Mouse (Mus musculus): ENCODE results near the gene Copg1. TPM values are rescaled to one million over a fixed set of nuclear protein-coding genes. Genes with fewer than 3 reads are reported as not detected.
"Not testable (repeated sequence)": the region's sequence is repeated elsewhere in the genome, so short reads cannot be mapped to it uniquely, and the experiment has no call there.

Gene Copg1
- polyA plus RNA-seq, 1 experiment: 21.5 TPM

GRCm38 (mm10) chr6:87923624-87924023 is 36.0 kb downstream of the Copg1 start:
- H3K4me3 ChIP-seq (ENCODE audit: control insufficient read depth, low read depth, low read length): no peak overlapping the region

GRCm38 (mm10) chr6:87935037-87935436 is 47.4 kb downstream of the Copg1 start:
- TF ChIP-seq CTCF (IDR thresholded peaks at IDR 0.05; ENCODE audit: control insufficient read depth, insufficient read depth, insufficient replicate concordance, low read depth, low read length) (no peak), POLR2A (IDR thresholded peaks at IDR 0.05; ENCODE audit: control insufficient read depth, low read depth, low read length) (no peak)
- H3K4me1 ChIP-seq (ENCODE audit: control insufficient read depth, insufficient read depth, low read length): peaks cover 6% of the 10 kb centered on the region
- no peak overlapping the region for H3K27ac ChIP-seq (ENCODE audit: control insufficient read depth, insufficient read depth, low read depth, low read length)
- H3K4me3 ChIP-seq (ENCODE audit: control insufficient read depth, low read depth, low read length): no peak overlapping the region
- H3K36me3 ChIP-seq (ENCODE audit: control insufficient read depth, insufficient read depth, low read length): peaks cover 1% of the 10 kb centered on the region; the same call in 1 of the 2 replicates
- no peaks in the 10 kb centered on the region for H3K27me3 ChIP-seq (ENCODE audit: control insufficient read depth, insufficient read depth, low read length)

More at GRCm38 (mm10) chr6:87923624-87924023, 36.0 kb downstream of the Copg1 start:
- no peak overlapping the region for H3K27ac ChIP-seq (ENCODE audit: control insufficient read depth, insufficient read depth, low read depth, low read length)
- H3K27me3 ChIP-seq (ENCODE audit: control insufficient read depth, insufficient read depth, low read length): no peaks in the 10 kb centered on the region
- no peak for TF ChIP-seq POLR2A (IDR thresholded peaks at IDR 0.05; ENCODE audit: control insufficient read depth, low read depth, low read length)
- TF ChIP-seq CTCF (IDR thresholded peaks at IDR 0.05; ENCODE audit: control insufficient read depth, insufficient read depth, insufficient replicate concordance, low read depth, low read length): no peak
- H3K4me1 ChIP-seq (ENCODE audit: control insufficient read depth, insufficient read depth, low read length): no peaks in the 10 kb centered on the region
- H3K36me3 ChIP-seq (ENCODE audit: control insufficient read depth, insufficient read depth, low read length): no peaks in the 10 kb centered on the region; the same call in 1 of the 2 replicates

GRCm38 (mm10) chr6:87937178-87937788 is 49.7 kb downstream of the Copg1 start:
- H3K27ac ChIP-seq (ENCODE audit: control insufficient read depth, insufficient read depth, low read depth, low read length): no peak overlapping the region
- H3K4me3 ChIP-seq (ENCODE audit: control insufficient read depth, low read depth, low read length): no peak overlapping the region
- no peak for TF ChIP-seq CTCF (IDR thresholded peaks at IDR 0.05; ENCODE audit: control insufficient read depth, insufficient read depth, insufficient replicate concordance, low read depth, low read length)
- no peak for TF ChIP-seq POLR2A (IDR thresholded peaks at IDR 0.05; ENCODE audit: control insufficient read depth, low read depth, low read length)

GRCm38 (mm10) chr6:87938941-87939340 is 51.3 kb downstream of the Copg1 start:
- Histone ChIP-seq H3K36me3 (ENCODE audit: control insufficient read depth, insufficient read depth, low read length) (peaks cover 1% of the 10 kb centered on the region; the same call in 1 of the 2 replicates), H3K27me3 (ENCODE audit: control insufficient read depth, insufficient read depth, low read length) (no peaks in the 10 kb centered on the region), H3K27ac (ENCODE audit: control insufficient read depth, insufficient read depth, low read depth, low read length) (no peak overlapping the region), H3K4me3 (ENCODE audit: control insufficient read depth, low read depth, low read length) (no peak overlapping the region), H3K4me1 (ENCODE audit: control insufficient read depth, insufficient read depth, low read length) (peaks cover 6% of the 10 kb centered on the region)
- TF ChIP-seq CTCF (IDR thresholded peaks at IDR 0.05; ENCODE audit: control insufficient read depth, insufficient read depth, insufficient replicate concordance, low read depth, low read length) (no peak), POLR2A (IDR thresholded peaks at IDR 0.05; ENCODE audit: control insufficient read depth, low read depth, low read length) (no peak)

More at GRCm38 (mm10) chr6:87937178-87937788, 49.7 kb downstream of the Copg1 start:
- no peaks in the 10 kb centered on the region for H3K27me3 ChIP-seq (ENCODE audit: control insufficient read depth, insufficient read depth, low read length)
- peaks cover 1% of the 10 kb centered on the region; the same call in 1 of the 2 replicates for H3K36me3 ChIP-seq (ENCODE audit: control insufficient read depth, insufficient read depth, low read length)
- H3K4me1 ChIP-seq (ENCODE audit: control insufficient read depth, insufficient read depth, low read length): peaks cover 6% of the 10 kb centered on the region

- Histone ChIP-seq H3K4me3 (ENCODE audit: control insufficient read depth, low read depth, low read length) (no peak overlapping the region), H3K36me3 (ENCODE audit: control insufficient read depth, insufficient read depth, low read length) (no peaks in the 10 kb centered on the region), H3K27me3 (ENCODE audit: control insufficient read depth, insufficient read depth, low read length) (no peaks in the 10 kb centered on the region), H3K4me1 (ENCODE audit: control insufficient read depth, insufficient read depth, low read length) (peaks cover 5% of the 10 kb centered on the region), H3K27ac (ENCODE audit: control insufficient read depth, insufficient read depth, low read depth, low read length) (no peak overlapping the region)
- TF ChIP-seq CTCF (IDR thresholded peaks at IDR 0.05; ENCODE audit: control insufficient read depth, insufficient read depth, insufficient replicate concordance, low read depth, low read length) (no peak), POLR2A (IDR thresholded peaks at IDR 0.05; ENCODE audit: control insufficient read depth, low read depth, low read length) (no peak)
Measured at GRCm38 (mm10) chr6:87942179-87942578, 54.6 kb downstream of the Copg1 start.

GRCm38 (mm10) chr6:87962457-87962856 is 74.8 kb downstream of the Copg1 start:
- H3K4me1 ChIP-seq (ENCODE audit: control insufficient read depth, insufficient read depth, low read length); H3K4me3 ChIP-seq (ENCODE audit: control insufficient read depth, low read depth, low read length); H3K27ac ChIP-seq (ENCODE audit: control insufficient read depth, insufficient read depth, low read depth, low read length); H3K27me3 ChIP-seq (ENCODE audit: control insufficient read depth, insufficient read depth, low read length); H3K36me3 ChIP-seq (ENCODE audit: control insufficient read depth, insufficient read depth, low read length): not testable (repeated sequence)

Other genes starting within 250 kb of the Copg1 start
- gene Aplf, start 215.6 kb upstream of the Copg1 start, polyA plus RNA-seq (2012; rRNA removed): 3.3 and 3.8 TPM in 2 replicates
- 0.68 and 0.85 TPM in 2 replicates for gene Efcc1, start 156.9 kb upstream of the Copg1 start, polyA plus RNA-seq (2012; rRNA removed)
- 0.17 TPM in 1 of 2 replicates, not detected in the other for gene Gp9, start 109.7 kb upstream of the Copg1 start, polyA plus RNA-seq (2012; rRNA removed)
- 19.5 and 20.0 TPM in 2 replicates for gene Rab43, start 75.7 kb upstream of the Copg1 start, polyA plus RNA-seq (2012; rRNA removed)
- gene Gm45140, start 52.0 kb upstream of the Copg1 start, polyA plus RNA-seq (2012; rRNA removed): 0.52 and 0.95 TPM in 2 replicates
- gene Isy1, start 49.0 kb upstream of the Copg1 start, polyA plus RNA-seq (2012; rRNA removed): 6.4 and 6.7 TPM in 2 replicates
- gene Cnbp, start 36.7 kb upstream of the Copg1 start, polyA plus RNA-seq (2012; rRNA removed): 111 and 130 TPM in 2 replicates
- gene Hmces, start 26.1 kb downstream of the Copg1 start, polyA plus RNA-seq (2012; rRNA removed): 14.9 and 15.2 TPM in 2 replicates
- 68.7 and 101 TPM in 2 replicates for gene H1fx, start 93.8 kb downstream of the Copg1 start, polyA plus RNA-seq (2012; rRNA removed)
- 51.5 and 52.1 TPM in 2 replicates for gene Rab7, start 157.5 kb downstream of the Copg1 start, polyA plus RNA-seq (2012; rRNA removed)
- 215 and 230 TPM in 2 replicates for gene Rpn1, start 196.7 kb downstream of the Copg1 start, polyA plus RNA-seq (2012; rRNA removed)

All from testis, adult 2 months (tissue).